Mouse (Mus musculus): ENCODE data around the gene Cd300e. TPM values are rescaled to one million over a fixed set of nuclear protein-coding genes. Genes with fewer than 3 reads are reported as not detected.

The Cd300e gene
- total and polyA plus RNA-seq, 2 experiments from 2014 or later, result 0.09 TPM; not detected in 1

DNA sequence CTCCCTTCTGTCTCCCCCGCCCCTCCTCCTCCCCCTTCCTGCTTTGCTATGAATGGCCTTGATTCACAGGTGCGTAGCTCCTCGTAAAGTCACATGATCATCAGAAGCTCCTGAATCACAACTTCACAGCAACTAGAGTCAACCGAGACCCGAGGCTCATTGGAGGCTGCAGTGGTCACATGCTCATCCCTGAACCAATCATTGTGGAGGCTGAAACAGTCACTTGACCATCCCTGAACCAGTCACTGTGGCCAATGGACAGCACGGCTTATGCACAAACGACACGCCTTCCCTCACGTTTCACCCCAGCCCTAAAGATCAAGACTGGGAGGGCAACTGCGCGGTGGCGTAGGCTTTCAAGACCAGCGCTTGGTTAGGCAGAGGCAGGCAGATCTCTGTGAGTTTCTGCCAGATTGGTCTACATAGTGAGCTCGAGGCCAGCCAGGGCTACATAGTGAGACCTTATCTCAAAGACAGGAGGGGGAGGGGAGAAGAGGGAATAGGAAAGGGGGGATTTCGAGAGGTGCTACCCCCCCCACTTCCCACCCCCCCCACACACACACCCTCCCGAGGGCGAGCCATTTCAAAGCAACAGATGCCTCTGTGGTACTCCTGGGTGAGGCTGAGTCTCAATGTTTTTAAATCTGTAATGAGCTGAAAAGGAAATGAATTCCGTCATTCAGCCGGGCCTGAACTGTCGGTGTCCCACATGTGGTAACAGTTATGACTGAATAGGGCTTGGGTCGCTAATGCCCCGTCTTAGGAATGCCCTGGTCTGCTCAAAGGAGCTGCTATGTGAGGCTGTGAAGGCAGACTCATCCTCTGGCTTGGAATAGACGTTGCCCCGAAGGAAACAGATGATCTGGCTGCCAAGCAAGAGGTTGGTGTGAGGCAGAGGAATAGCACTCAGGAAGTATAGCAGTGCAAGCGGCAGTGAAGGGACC lies 41.8 kb upstream of the Cd300e start:
- no peak for DNase-seq (ENCODE audit: low spot score)
- H3K4me1 ChIP-seq (ENCODE audit: insufficient read depth, low read length), result 0 out of 2 replicates have a peak, but pooled peaks cover 3% of the 10 kb centered on the region
- H3K9ac ChIP-seq (replicated peaks; ENCODE audit: low read length), result no peak overlapping the region
- no peak for TF ChIP-seq CTCF (IDR thresholded peaks at IDR 0.05; ENCODE audit: low read depth)
- H3K27ac ChIP-seq, result no peak overlapping the region
- no peak for ATAC-seq
- no peak overlapping the region for H3K4me2 ChIP-seq (ENCODE audit: low read depth, low read length)
- no peaks in the 10 kb centered on the region for H3K9me3 ChIP-seq (ENCODE audit: low read length)
- H3K27me3 ChIP-seq (ENCODE audit: insufficient read depth, low read length), result no peaks in the 10 kb centered on the region
- H3K36me3 ChIP-seq (ENCODE audit: insufficient read depth, low read length), result no peaks in the 10 kb centered on the region
- WGBS, result 89% methylated on average over 25 of the region's 25 CpGs
- H3K4me3 ChIP-seq (ENCODE audit: low read length), result no peak overlapping the region

DNA sequence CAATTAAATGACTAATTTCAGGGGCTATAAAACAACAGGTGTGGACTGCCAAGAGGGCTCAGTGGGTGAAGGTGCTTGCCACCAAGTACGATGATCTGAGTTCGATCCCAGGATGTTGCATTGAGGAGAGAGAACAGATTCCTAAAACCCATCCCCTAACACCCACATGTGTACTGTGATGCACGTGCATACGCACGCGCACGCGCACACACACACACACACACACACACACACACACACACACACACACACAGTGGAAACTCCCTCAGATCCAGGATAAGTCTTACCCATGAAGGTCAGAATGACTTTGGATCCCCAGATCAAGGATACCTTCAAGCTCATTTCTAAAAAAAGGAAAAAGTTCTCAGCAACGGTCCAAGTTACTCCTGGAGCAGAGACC lies 40.1 kb upstream of the Cd300e start:
- no peaks in the 10 kb centered on the region for H3K9me3 ChIP-seq (ENCODE audit: low read length)
- DNase-seq (ENCODE audit: low spot score) (no peak), ATAC-seq (no peak)
- no peak overlapping the region for H3K4me2 ChIP-seq (ENCODE audit: low read depth, low read length)
- no peaks in the 10 kb centered on the region for H3K27me3 ChIP-seq (ENCODE audit: insufficient read depth, low read length)
- no peak overlapping the region for H3K4me3 ChIP-seq (ENCODE audit: low read length)
- H3K36me3 ChIP-seq (ENCODE audit: insufficient read depth, low read length), result no peaks in the 10 kb centered on the region
- no peaks in the 10 kb centered on the region for H3K4me1 ChIP-seq (ENCODE audit: insufficient read depth, low read length)
- no peak overlapping the region for H3K9ac ChIP-seq (replicated peaks; ENCODE audit: low read length)
- WGBS, result 96% methylated on average over 9 of the region's 9 CpGs
- TF ChIP-seq CTCF (IDR thresholded peaks at IDR 0.05; ENCODE audit: low read depth), result no peak
- no peak overlapping the region for H3K27ac ChIP-seq

DNA sequence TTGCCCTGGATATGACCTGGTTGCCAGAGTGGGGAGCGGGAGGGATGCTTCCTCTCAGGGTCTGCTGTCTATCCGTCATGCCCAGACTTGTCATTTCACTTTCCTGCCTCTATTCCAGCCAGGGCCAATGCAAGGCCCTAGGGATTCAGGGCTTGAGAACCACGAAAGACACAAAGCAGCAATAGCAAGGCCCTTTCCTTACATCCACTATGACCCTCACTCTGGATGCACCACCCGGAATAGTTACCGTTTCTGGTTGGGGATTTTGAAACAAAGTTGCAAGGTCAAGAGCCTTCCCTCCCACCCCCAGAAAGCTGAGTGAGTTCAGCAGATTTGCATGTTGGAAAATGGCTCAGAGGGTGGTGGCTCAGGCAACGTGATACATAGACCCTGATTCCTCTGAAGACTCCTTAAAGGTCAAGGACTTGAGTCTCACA lies 39.7 kb upstream of the Cd300e start:
- ATAC-seq, result no peak
- H3K27me3 ChIP-seq (ENCODE audit: insufficient read depth, low read length), result no peaks in the 10 kb centered on the region
- 72% methylated on average over 6 of the region's 6 CpGs for WGBS
- no peak overlapping the region for H3K9ac ChIP-seq (replicated peaks; ENCODE audit: low read length)
- no peak overlapping the region for H3K4me3 ChIP-seq (ENCODE audit: low read length)
- no peaks in the 10 kb centered on the region for H3K4me1 ChIP-seq (ENCODE audit: insufficient read depth, low read length)
- H3K4me2 ChIP-seq (ENCODE audit: low read depth, low read length), result no peak overlapping the region
- H3K9me3 ChIP-seq (ENCODE audit: low read length), result no peaks in the 10 kb centered on the region
- no peak overlapping the region for H3K27ac ChIP-seq
- no peak for TF ChIP-seq CTCF (IDR thresholded peaks at IDR 0.05; ENCODE audit: low read depth)
- H3K36me3 ChIP-seq (ENCODE audit: insufficient read depth, low read length), result no peaks in the 10 kb centered on the region
- DNase-seq (ENCODE audit: low spot score), result no peak

DNA sequence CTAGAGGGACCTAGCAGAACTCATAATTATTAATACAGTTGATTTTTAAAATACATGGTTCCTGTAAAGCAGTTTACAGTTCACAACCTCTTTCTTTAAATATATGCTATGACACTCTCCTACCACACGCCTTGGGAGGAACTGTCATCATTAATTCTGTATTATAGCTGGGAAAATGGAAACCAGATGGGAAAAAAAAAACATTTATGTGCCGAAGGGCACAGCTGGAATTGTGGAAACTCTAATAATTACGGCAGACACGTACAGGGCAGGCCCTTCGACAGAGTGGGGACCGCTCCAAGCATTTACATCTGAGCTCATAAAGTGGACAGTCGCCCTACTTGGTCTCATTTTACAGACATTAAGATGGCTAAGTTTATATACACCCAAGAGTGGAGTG lies 38.8 kb upstream of the Cd300e start:
- H3K9ac ChIP-seq (replicated peaks; ENCODE audit: low read length), result no peak overlapping the region
- no peak for ATAC-seq
- 75% methylated on average over 7 of the region's 7 CpGs for WGBS

DNA sequence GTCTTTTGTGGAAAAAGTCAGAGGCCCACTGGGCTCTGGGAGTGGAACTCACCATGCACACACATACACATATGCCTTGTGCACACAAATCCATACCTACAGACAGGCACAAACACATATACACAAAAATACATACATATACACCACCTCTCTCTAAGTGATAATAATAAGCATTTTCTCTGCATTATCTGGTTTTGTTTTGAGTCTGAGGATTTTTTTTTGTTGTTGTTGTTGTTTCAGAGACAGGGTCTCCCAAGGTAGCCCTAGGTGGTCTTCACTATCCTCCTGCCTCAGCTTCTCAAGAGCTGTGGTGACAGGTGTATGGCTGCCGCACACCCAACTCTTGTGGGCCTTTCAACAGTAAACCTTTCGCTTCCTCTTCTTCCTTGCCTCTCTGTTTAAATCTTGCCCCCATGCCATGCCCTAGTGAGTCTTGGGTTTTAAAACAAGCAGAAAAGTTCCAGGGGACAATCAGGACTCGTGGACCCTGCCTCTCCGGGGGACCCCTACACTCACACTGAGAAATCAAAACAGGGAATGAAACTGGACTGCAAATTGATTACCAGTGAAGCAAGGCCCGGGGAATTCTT lies 38.1 kb upstream of the Cd300e start:
- no peak for TF ChIP-seq CTCF (IDR thresholded peaks at IDR 0.05; ENCODE audit: low read depth)
- Histone ChIP-seq H3K27me3 (ENCODE audit: insufficient read depth, low read length) (no peaks in the 10 kb centered on the region), H3K36me3 (ENCODE audit: insufficient read depth, low read length) (no peaks in the 10 kb centered on the region), H3K9me3 (ENCODE audit: low read length) (no peaks in the 10 kb centered on the region), H3K27ac (no peak overlapping the region), H3K9ac (replicated peaks; ENCODE audit: low read length) (no peak overlapping the region), H3K4me1 (ENCODE audit: insufficient read depth, low read length) (no peaks in the 10 kb centered on the region), H3K4me3 (ENCODE audit: low read length) (no peak overlapping the region), H3K4me2 (ENCODE audit: low read depth, low read length) (no peak overlapping the region)
- WGBS, result 82% methylated on average over 5 of the region's 5 CpGs
- ATAC-seq (no peak), DNase-seq (ENCODE audit: low spot score) (no peak)

More for the DNA sequence above, 38.8 kb upstream of the Cd300e start:
- Histone ChIP-seq H3K9me3 (ENCODE audit: low read length) (no peaks in the 10 kb centered on the region), H3K27ac (no peak overlapping the region), H3K4me2 (ENCODE audit: low read depth, low read length) (no peak overlapping the region), H3K4me1 (ENCODE audit: insufficient read depth, low read length) (no peaks in the 10 kb centered on the region), H3K36me3 (ENCODE audit: insufficient read depth, low read length) (no peaks in the 10 kb centered on the region), H3K4me3 (ENCODE audit: low read length) (no peak overlapping the region), H3K27me3 (ENCODE audit: insufficient read depth, low read length) (no peaks in the 10 kb centered on the region)
- DNase-seq (ENCODE audit: low spot score), result no peak
- no peak for TF ChIP-seq CTCF (IDR thresholded peaks at IDR 0.05; ENCODE audit: low read depth)

DNA sequence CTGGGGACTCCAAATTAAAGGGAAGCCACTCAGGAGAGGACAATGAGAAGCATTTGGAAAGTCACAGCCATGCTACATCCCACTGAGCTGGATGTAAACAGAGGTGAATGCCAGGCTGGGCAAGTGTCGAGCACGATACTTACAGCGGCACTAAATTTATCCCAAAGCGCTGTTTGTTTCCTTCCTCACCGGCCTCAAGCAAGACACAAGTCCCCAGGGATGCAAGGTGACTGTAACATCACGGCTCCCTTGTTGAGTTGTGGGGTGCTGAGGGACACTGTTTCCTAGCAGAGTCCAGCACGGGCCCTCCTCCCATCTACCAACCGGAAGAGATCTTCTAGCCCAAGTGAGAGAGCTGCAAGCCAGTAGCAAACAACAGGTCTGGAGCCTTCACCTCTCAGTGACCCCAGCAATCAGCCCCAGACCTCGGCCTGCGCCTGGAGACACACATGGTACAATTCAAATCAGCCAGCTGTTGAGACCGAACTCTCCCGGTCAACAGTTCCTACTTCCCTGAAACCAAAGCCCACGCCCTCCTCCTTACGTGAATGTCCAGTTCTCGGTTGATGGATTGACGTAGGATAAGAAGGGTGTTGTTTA lies 37.4 kb upstream of the Cd300e start:
- TF ChIP-seq CTCF (IDR thresholded peaks at IDR 0.05; ENCODE audit: low read depth), result no peak
- no peaks in the 10 kb centered on the region for H3K36me3 ChIP-seq (ENCODE audit: insufficient read depth, low read length)
- WGBS, result 74% methylated on average over 16 of the region's 16 CpGs

More for the DNA sequence above, 37.4 kb upstream of the Cd300e start:
- H3K4me2 ChIP-seq (ENCODE audit: low read depth, low read length), result no peak overlapping the region
- H3K4me3 ChIP-seq (ENCODE audit: low read length), result no peak overlapping the region
- H3K27me3 ChIP-seq (ENCODE audit: insufficient read depth, low read length), result no peaks in the 10 kb centered on the region
- no peak overlapping the region for H3K27ac ChIP-seq
- H3K9me3 ChIP-seq (ENCODE audit: low read length), result no peaks in the 10 kb centered on the region
- H3K4me1 ChIP-seq (ENCODE audit: insufficient read depth, low read length), result no peaks in the 10 kb centered on the region
- DNase-seq (ENCODE audit: low spot score), result no peak
- no peak for ATAC-seq
- H3K9ac ChIP-seq (replicated peaks; ENCODE audit: low read length), result no peak overlapping the region
